Mouse (Mus musculus): Measurements from ENCODE around the gene Ccdc174. TPM values are rescaled to one million over a fixed set of nuclear protein-coding genes. Genes with fewer than 3 reads are reported as not detected.
A peak's percentile ranks its signal among the peaks of the same experiment; 100 is the strongest.

The Ccdc174 gene
- 31.0 and 31.7 TPM in 2 replicates for polyA plus RNA-seq (2015; fragmentation: Nextera tagmentation; extraction: Ambion mirVana)

DNA sequence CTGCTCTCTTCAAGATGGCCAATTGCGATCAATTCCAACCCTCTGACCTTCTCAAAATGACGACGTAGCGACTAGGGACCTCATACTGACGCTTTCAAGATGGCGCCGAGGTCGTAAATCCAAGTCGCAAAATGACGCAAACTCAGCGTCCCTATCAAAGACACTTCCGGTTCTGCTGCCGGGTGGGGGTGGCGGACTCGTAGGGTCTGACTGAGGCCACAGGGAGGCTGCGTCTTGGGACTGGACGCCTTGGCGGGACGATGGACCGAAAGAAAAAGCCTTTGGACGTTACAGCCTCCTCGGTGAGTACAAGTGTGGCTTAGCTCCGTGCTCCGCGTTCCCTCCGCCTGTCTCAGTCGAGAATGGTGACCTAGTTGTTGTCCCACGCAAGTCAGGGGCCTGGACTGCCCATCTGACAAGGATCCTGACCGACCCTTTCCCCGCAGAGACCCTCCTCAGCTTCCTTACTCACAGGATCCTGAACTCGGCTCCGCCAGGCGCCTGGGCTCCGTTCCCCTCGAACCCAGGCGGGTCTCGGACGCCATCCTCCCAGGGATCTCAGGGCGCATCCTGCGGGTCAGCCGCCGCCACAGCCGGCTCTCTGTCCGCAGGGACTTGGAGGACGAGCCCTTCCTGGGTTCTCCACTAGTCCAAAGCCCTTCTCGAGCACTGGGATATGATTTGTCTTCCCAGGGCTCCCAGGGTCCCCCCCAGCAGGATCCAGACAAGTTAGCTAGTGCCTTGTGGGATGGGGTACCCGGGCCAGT, at the start of gene Ccdc174:
Gene Ccdc174 (plus strand): TSS at position 169 of the 767 bp plus-strand sequence.
- H3K9me3 ChIP-seq = no peaks in the 10 kb centered on the region
- under 1% methylated on average over 47 of the region's 47 CpGs for WGBS
- H3K4me3 ChIP-seq = peak within 1 kb of the TSS; percentile 95
- ATAC-seq (ENCODE audit: insufficient number of reproducible peaks, low FRiP score, low TSS enrichment, low read depth) = peak; percentile 88
- peaks cover 17% of the 10 kb centered on the region for H3K36me3 ChIP-seq
- H3K9ac ChIP-seq = peak within 1 kb of the TSS; percentile 91
- peak within 1 kb of the TSS; percentile 59 for H3K27ac ChIP-seq
- H3K4me2 ChIP-seq = peak within 1 kb of the TSS; percentile 74
- peaks cover 7% of the 10 kb centered on the region for H3K4me1 ChIP-seq
- H3K27me3 ChIP-seq = no peaks in the 10 kb centered on the region

DNA sequence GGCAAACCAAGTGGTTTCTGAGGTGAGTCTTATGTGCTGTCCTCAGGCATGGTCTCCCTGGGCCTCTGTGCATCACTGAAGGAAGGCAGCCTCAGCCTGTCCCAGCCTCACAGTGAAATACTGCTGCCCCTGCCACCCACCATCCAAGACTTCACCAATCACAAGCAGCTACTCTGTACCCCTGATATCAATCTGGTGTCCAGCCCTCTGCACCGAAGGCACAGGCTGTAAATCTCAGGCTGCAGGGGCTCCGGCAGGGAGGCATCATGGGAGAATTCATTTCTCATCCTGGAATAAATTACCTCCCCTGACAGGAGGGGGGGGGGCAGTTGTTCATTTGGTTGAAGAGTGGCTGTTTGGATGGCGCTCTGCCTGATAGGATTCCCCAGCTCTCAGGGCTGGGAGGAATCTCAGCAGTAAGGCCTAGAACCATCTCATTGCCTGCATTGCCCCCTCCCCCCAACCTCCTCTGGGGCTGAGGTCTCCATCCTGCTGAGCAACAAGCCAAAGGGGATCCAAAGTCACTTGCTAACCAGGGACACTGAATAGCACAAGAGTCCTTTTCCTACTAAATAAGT, 44.9 kb upstream of the Ccdc174 start:
- Histone ChIP-seq H3K27ac (no peak overlapping the region), H3K4me1 (no peaks in the 10 kb centered on the region), H3K9me3 (no peaks in the 10 kb centered on the region), H3K4me3 (no peak overlapping the region), H3K27me3 (peaks cover 4% of the 10 kb centered on the region; the same call in 1 of the 2 replicates), H3K36me3 (no peaks in the 10 kb centered on the region), H3K4me2 (no peak overlapping the region), H3K9ac (no peak overlapping the region)
- WGBS = 39% methylated on average over 3 of the region's 3 CpGs
- no peak for ATAC-seq (ENCODE audit: insufficient number of reproducible peaks, low FRiP score, low TSS enrichment, low read depth)

DNA sequence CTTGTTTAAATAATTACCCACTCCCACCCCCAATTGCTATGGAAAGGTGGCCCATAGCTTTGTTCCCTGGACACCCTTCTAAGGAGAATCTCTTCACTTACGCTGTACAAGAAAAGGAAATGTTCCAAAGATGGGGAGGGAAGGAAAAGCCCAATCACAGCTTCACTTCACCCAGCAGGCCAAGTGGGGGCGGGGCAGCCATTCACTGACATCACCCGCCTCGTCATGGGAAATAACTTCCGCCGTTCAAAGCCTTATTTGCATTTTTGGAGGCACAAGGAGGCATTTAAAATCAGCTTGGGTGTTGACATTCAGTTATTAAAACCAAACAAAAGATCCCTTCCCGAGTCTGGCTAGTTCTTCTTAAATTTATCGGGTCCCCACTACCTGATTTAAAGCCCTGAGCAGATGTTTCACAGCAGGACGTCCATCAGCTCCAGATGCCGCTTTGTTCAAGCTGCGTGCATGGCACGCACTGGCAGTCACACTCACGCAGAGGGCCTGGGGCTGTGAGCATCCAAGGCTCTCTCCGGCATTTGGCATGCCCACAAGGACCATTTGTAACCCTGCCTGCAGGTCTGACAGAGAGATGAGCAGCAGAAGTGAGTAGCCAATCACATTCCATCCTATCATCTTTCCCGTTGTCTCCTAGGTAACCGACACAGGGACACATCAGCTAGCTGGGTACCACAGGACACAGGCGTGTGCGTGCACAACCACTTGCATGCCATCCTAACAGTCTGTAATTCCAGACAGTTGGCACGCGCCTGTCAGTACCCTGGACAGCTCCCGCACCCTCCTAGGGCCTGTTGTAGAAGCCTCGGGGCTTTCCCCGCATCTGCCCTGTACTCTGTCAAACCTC, 38.6 kb upstream of the Ccdc174 start:
- Histone ChIP-seq H3K36me3 (no peaks in the 10 kb centered on the region), H3K4me1 (peaks cover 9% of the 10 kb centered on the region), H3K27ac (no peak overlapping the region), H3K4me2 (no peak overlapping the region), H3K4me3 (no peak overlapping the region), H3K9ac (no peak overlapping the region), H3K9me3 (no peaks in the 10 kb centered on the region), H3K27me3 (peaks cover 57% of the 10 kb centered on the region)
- ATAC-seq (ENCODE audit: insufficient number of reproducible peaks, low FRiP score, low TSS enrichment, low read depth) = no peak
- WGBS = 8% methylated on average over 23 of the region's 23 CpGs

DNA sequence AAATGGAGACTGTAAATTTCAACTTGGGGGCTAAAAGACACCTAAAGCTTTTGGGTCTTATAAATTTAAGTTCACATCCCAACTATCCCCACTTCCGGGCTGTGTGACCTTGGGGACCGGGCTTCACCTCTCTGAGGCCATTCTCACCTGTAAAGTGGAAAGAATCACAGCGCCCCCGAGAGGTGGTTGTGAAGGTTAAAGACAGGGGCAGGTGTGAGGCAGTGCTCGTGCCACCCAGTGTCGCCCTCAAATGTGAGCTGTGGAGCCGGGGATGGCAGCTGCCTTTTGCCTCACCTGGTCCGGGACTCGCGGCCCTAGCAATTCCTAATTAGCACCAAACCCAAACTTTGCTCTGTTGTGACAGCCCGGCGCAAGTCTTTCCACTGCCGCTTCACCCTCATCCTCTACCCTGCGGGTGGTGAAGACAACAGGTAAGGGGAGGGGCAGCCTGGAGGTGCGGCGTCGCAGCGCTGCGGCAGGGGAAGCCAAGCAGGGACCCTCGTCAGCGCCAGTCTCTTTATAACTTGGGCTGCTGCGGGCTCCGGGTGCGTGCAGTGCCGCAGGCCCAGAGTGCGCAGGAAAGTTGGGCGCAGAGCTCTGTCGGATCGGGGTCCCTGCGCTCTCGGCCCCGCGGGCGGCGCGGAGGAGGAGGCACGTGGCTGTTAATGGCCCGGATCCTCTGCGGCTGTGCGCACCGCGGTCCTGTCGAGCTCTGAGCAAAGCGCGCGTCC, 34.8 kb upstream of the Ccdc174 start:
- 3% methylated on average over 42 of the region's 46 CpGs for WGBS
- no peak for ATAC-seq (ENCODE audit: insufficient number of reproducible peaks, low FRiP score, low TSS enrichment, low read depth)
- H3K27ac ChIP-seq = no peak overlapping the region
- H3K9ac ChIP-seq = no peak overlapping the region
- H3K4me2 ChIP-seq = peak overlapping the region; percentile 88
- H3K4me3 ChIP-seq = peak overlapping the region; percentile 45
- H3K4me1 ChIP-seq = peaks cover 9% of the 10 kb centered on the region
- peaks cover 86% of the 10 kb centered on the region for H3K27me3 ChIP-seq
- H3K9me3 ChIP-seq = no peaks in the 10 kb centered on the region
- no peaks in the 10 kb centered on the region for H3K36me3 ChIP-seq

DNA sequence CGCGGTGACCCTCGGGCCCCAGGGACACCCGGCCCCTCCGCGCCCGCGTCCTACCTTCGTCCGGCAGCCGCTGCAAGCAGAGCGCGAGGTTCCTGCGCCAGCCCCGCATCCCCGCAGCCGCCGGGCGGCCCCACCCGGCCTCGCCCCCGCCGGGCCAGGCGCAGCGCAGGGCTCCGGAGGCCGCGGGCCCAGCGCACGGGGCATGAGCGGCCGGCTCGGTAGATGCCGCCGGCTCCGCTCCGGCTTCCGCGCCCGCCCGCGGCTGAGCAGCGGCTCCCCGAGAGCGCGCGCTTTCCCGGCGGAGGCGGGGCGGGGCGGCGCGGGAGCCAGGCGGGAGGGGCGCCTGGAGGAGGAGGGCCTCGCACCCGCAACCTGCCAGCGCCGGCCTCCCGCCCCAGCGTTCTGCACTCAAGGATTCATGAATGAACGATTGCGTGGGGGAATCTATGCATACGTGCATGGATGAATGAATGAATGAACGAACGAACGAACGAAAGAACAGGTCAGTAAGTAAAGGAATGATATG, 34.2 kb upstream of the Ccdc174 start:
- Histone ChIP-seq H3K4me2 (peak overlapping the region; percentile 88), H3K4me1 (peaks cover 9% of the 10 kb centered on the region), H3K9me3 (no peaks in the 10 kb centered on the region), H3K9ac (0 out of 2 replicates have a peak overlapping the region, but pooled peaks have one; percentile 10), H3K4me3 (peak overlapping the region; percentile 45), H3K27ac (no peak overlapping the region), H3K36me3 (no peaks in the 10 kb centered on the region), H3K27me3 (peaks cover 83% of the 10 kb centered on the region)
- ATAC-seq (ENCODE audit: insufficient number of reproducible peaks, low FRiP score, low TSS enrichment, low read depth) = no peak
- 5% methylated on average over 59 of the region's 69 CpGs for WGBS

DNA sequence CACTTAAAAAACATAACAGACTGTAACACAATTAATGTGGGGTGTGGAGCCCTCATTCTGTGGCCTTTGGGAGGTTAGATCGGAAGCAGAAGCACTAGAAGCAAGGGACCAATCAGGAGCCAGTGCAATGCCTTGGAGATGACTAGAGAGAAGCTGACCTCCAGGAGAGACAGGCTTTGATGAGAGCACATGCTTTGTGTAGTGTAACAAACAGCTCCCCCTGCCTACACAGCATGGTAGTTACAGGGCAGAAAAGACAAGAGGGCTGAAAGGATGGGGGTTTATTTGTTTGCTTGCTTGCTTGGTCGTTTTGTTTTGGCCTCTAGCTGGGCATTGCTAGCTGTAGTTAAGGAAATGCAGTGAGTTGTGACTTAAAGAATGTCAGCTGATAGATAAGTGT, 25.3 kb upstream of the Ccdc174 start:
- H3K4me3 ChIP-seq = no peak overlapping the region
- no peaks in the 10 kb centered on the region for H3K4me1 ChIP-seq

DNA sequence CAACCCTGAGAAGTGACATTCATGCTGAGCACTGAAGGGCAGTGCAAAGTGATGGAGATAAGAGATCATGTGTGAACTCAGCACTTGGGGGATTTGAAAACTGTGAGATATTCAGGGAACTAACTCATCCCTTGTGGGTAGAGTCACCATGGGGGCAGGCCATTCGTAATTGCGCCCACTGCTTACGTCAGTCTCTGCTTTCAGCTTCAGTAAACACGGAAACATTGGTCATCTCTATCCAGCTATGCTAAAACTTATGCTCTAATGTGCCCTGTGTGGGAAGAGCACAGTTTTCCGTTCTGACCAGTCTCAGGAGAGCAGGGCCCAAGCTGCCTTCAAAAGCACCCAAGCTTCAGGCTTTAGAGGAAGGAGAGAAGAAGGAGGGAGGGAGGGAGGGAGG, 19.5 kb upstream of the Ccdc174 start:
- ATAC-seq (ENCODE audit: insufficient number of reproducible peaks, low FRiP score, low TSS enrichment, low read depth) = no peak
- no peaks in the 10 kb centered on the region for H3K4me1 ChIP-seq

More for the DNA sequence above, 25.3 kb upstream of the Ccdc174 start:
- WGBS = 9% methylated on average over 2 of the region's 2 CpGs
- Histone ChIP-seq H3K36me3 (no peaks in the 10 kb centered on the region), H3K4me2 (no peak overlapping the region), H3K27me3 (no peaks in the 10 kb centered on the region), H3K9ac (no peak overlapping the region), H3K9me3 (no peaks in the 10 kb centered on the region), H3K27ac (no peak overlapping the region)
- ATAC-seq (ENCODE audit: insufficient number of reproducible peaks, low FRiP score, low TSS enrichment, low read depth) = no peak

DNA sequence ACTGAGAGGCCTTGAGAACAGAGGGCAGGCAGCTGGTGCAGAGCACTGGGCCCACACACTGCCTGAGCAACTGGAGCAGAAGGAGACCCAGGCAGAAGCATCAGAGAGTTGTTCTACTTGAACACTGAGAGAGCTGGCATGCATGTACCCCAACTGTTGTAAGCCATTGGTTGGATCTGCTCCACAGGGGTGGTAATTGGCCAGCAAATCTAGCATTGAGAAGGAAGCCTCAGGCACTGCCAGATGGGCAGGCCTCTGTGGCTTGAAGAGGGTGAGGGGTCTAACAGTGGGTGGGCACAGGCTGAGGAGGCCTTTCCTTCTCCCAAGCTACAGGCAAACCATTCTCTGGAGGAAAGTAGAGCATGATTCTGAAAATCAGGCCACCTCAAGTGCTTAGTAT, 15.0 kb upstream of the Ccdc174 start:
- no peak overlapping the region for H3K27ac ChIP-seq
- H3K9ac ChIP-seq = no peak overlapping the region
- no peaks in the 10 kb centered on the region for H3K4me1 ChIP-seq
- H3K27me3 ChIP-seq = no peaks in the 10 kb centered on the region
- no peaks in the 10 kb centered on the region for H3K36me3 ChIP-seq
- no peaks in the 10 kb centered on the region for H3K9me3 ChIP-seq
- H3K4me3 ChIP-seq = no peak overlapping the region
- H3K4me2 ChIP-seq = no peak overlapping the region
- no peak for ATAC-seq (ENCODE audit: insufficient number of reproducible peaks, low FRiP score, low TSS enrichment, low read depth)

More for the DNA sequence above, 19.5 kb upstream of the Ccdc174 start:
- H3K9me3 ChIP-seq = no peaks in the 10 kb centered on the region
- H3K36me3 ChIP-seq = no peaks in the 10 kb centered on the region
- H3K4me2 ChIP-seq = no peak overlapping the region
- H3K27me3 ChIP-seq = no peaks in the 10 kb centered on the region
- H3K27ac ChIP-seq = no peak overlapping the region
- WGBS = 75% methylated on average over 5 of the region's 5 CpGs
- no peak overlapping the region for H3K9ac ChIP-seq
- no peak overlapping the region for H3K4me3 ChIP-seq

DNA sequence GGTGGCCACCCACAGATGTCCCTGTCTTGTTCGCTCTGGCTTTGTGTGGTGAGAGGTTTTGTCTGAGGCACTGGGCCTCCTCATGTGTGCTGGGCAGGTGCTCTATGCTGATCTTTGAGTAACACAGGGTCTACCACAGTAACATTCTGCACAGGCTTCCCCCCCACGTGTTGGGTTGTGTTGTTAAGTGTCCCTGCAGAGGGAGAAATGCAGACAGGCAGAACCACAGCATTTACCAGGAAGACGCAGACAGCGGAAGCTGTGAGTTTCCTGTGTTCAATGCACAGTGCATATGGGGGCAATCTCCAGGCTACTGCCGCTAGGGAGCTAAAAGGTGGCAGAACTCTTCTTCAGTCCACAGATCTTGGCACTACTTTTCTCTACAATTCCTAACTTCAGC, 13.3 kb upstream of the Ccdc174 start:
- no peaks in the 10 kb centered on the region for H3K9me3 ChIP-seq
- no peak overlapping the region for H3K4me3 ChIP-seq
- H3K4me1 ChIP-seq = no peaks in the 10 kb centered on the region
- H3K4me2 ChIP-seq = no peak overlapping the region
- H3K9ac ChIP-seq = no peak overlapping the region
- 66% methylated on average over 5 of the region's 5 CpGs for WGBS
- no peak overlapping the region for H3K27ac ChIP-seq
- ATAC-seq (ENCODE audit: insufficient number of reproducible peaks, low FRiP score, low TSS enrichment, low read depth) = no peak
- no peaks in the 10 kb centered on the region for H3K27me3 ChIP-seq
- no peaks in the 10 kb centered on the region for H3K36me3 ChIP-seq

DNA sequence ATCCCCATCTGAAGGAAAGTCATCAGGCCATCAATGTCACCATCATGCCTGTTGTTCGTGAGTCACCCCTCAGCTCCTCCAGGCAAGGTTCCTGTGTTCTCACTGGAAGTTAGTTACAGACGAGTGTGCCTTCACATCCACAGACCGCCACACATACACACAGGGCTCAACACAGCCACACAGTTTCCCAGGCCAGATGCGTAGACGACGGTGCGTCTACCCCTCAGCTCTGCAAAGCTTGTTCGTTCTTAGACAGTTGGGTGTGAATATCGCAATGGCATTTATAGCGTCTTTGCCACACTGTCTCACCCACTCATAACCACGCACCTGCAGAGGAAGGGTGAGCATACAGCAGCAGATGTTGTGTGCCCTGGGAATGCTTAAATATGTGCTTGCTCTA, 12.3 kb upstream of the Ccdc174 start:
- Histone ChIP-seq H3K9ac (no peak overlapping the region), H3K4me1 (no peaks in the 10 kb centered on the region), H3K36me3 (no peaks in the 10 kb centered on the region), H3K27me3 (0 out of 2 replicates have a peak, but pooled peaks cover 2% of the 10 kb centered on the region), H3K4me2 (no peak overlapping the region), H3K4me3 (no peak overlapping the region), H3K27ac (no peak overlapping the region), H3K9me3 (no peaks in the 10 kb centered on the region)
- ATAC-seq (ENCODE audit: insufficient number of reproducible peaks, low FRiP score, low TSS enrichment, low read depth) = no peak
- 72% methylated on average over 11 of the region's 11 CpGs for WGBS

DNA sequence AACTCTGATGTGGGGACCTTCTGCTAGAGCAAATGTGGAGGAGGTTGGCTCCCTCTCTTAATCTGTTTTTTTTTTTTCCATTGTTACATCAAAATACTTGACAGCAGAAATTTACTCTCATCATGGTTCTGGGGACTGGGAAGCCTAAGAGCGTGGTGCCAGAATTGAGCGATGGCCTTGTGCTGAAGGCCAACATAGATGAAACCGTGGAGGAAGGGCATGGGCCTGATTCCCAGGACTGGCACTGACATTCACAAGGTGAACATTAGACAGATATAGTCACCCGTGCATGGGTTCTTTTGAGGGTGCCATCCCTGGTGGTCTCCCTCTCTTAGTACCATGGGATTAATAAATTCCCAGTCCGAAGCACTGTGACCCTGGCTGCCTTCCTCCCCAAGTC, 9.8 kb upstream of the Ccdc174 start:
- no peak overlapping the region for H3K4me2 ChIP-seq
- no peaks in the 10 kb centered on the region for H3K4me1 ChIP-seq
- no peaks in the 10 kb centered on the region for H3K36me3 ChIP-seq
- peaks cover 8% of the 10 kb centered on the region; the same call in 1 of the 2 replicates for H3K27me3 ChIP-seq
- ATAC-seq (ENCODE audit: insufficient number of reproducible peaks, low FRiP score, low TSS enrichment, low read depth) = no peak
- H3K27ac ChIP-seq = no peak overlapping the region
- no peak overlapping the region for H3K4me3 ChIP-seq
- no peak overlapping the region for H3K9ac ChIP-seq
- no peaks in the 10 kb centered on the region; the same call in 1 of the 2 replicates for H3K9me3 ChIP-seq
- 89% methylated on average over 5 of the region's 5 CpGs for WGBS

Data from limb, embryonic 15.5 days (tissue).